Mouse (Mus musculus) G1E (cell line): Measurements from ENCODE around the gene Ccp110. TPM values are rescaled to one million over a fixed set of nuclear protein-coding genes. Genes with fewer than 3 reads are reported as not detected.

Experiments
- ATAC-seq: 2 replicates; pipeline ENCODE4 v1.8.0; 2016; ENCODE audit warnings: mild to moderate bottlenecking; ENCODE audit not compliant: insufficient number of reproducible peaks, poor library complexity, low FRiP score, severe bottlenecking; ENCODE audit errors: extremely low read depth
- DNase-seq: peaks from one replicate; pipeline ENCODE4 v3.0.0; 2012; ENCODE audit warnings: low spot score
- H3K27me3 ChIP-seq: 2 replicates; pipeline ENCODE4 v1.6.1; 2012; ENCODE audit warnings: mild to moderate bottlenecking, low read length, inconsistent platforms; ENCODE audit not compliant: insufficient read depth
- H3K36me3 ChIP-seq: replicated peaks from 2 replicates; pipeline ENCODE3; 2012; ENCODE audit warnings: mild to moderate bottlenecking, inconsistent platforms
- H3K4me1 ChIP-seq: 2 replicates; pipeline ENCODE4 v1.6.1; 2012; ENCODE audit warnings: low read depth, low read length, inconsistent platforms, mixed read lengths; ENCODE audit not compliant: insufficient read depth
- H3K4me3 ChIP-seq: 2 replicates; pipeline ENCODE4 v1.5.1; 2012; ENCODE audit warnings: low read depth, mild to moderate bottlenecking, inconsistent platforms, low read length, moderate library complexity, mixed read lengths
- H3K9me3 ChIP-seq: replicated peaks from 2 replicates; pipeline ENCODE4 v1.6.1; 2012; ENCODE audit warnings: inconsistent platforms
- CTCF ChIP-seq: IDR thresholded peaks from 2 replicates; pipeline ENCODE4 v1.5.1; 2012; ENCODE audit warnings: low read depth, low read length, inconsistent platforms, mixed read lengths
- GATA1 ChIP-seq: IDR thresholded peaks from 2 replicates; pipeline ENCODE4 v1.6.1; 2012; ENCODE audit warnings: borderline replicate concordance, low read length, inconsistent platforms, mixed read lengths
- GATA2 ChIP-seq: IDR thresholded peaks from 2 replicates; pipeline ENCODE4 v1.6.1; 2012; ENCODE audit warnings: low read depth, low read length, inconsistent platforms, borderline replicate concordance
- POLR2AphosphoS5 ChIP-seq: IDR thresholded peaks from 2 replicates; pipeline ENCODE4 v1.6.1; 2012; ENCODE audit warnings: low read depth, low read length, inconsistent platforms; ENCODE audit not compliant: insufficient replicate concordance
- TAL1 ChIP-seq: conservative IDR thresholded peaks from 2 replicates; pipeline ENCODE4 v1.6.1; 2012; ENCODE audit warnings: low read depth, low read length, inconsistent platforms, mixed read lengths
- polyA plus RNA-seq: library from polyadenylated mRNA; stranded (reverse); fragments of >175 nt; gene quantifications from 2 replicates; pipeline ENCODE4 v1.2.3, GENCODE M21; 2012
- total RNA-seq, 2 experiments: library from RNA; stranded (forward) in 1 of 2; stranded (reverse) in 1 of 2; fragments of 200-1000 nt in 1 of 2; fragments of >200 nt in 1 of 2; fragmentation: Nextera tagmentation in 1 of 2; gene quantifications; 2 replicates each; pipeline ENCODE4 v1.2.3; 2014 to 2017

Gene Ccp110
- total and polyA plus RNA-seq, 3 experiments: 0.91 to 25.5 (median 22.7) TPM

GRCm38 (mm10) chr7:118764725-118765124 is 52.4 kb downstream of the Ccp110 start:
- Histone ChIP-seq H3K36me3 (peaks cover 92% of the 10 kb centered on the region), H3K4me3 (no peak overlapping the region), H3K9me3 (no peaks in the 10 kb centered on the region), H3K27me3 (no peaks in the 10 kb centered on the region), H3K4me1 (no peaks in the 10 kb centered on the region)
- ATAC-seq: no peak
- no peak for DNase-seq
- TF ChIP-seq CTCF (no peak), TAL1 (no peak), POLR2AphosphoS5 (no peak), GATA2 (no peak), GATA1 (no peak)

GRCm38 (mm10) chr7:118765604-118766003 is 53.3 kb downstream of the Ccp110 start:
- no peak for TF ChIP-seq TAL1
- TF ChIP-seq POLR2AphosphoS5: no peak
- TF ChIP-seq GATA1: no peak
- no peak for TF ChIP-seq CTCF
- no peak for TF ChIP-seq GATA2
- no peaks in the 10 kb centered on the region for H3K9me3 ChIP-seq
- no peak for ATAC-seq
- peaks cover 89% of the 10 kb centered on the region for H3K36me3 ChIP-seq
- H3K4me1 ChIP-seq: no peaks in the 10 kb centered on the region
- no peak for DNase-seq
- no peak overlapping the region for H3K4me3 ChIP-seq
- H3K27me3 ChIP-seq: no peaks in the 10 kb centered on the region

GRCm38 (mm10) chr7:118766119-118766833 is 53.9 kb downstream of the Ccp110 start:
- DNase-seq (peak; percentile 46), ATAC-seq (peak; percentile 57)
- Histone ChIP-seq H3K36me3 (peaks cover 87% of the 10 kb centered on the region), H3K27me3 (no peaks in the 10 kb centered on the region), H3K4me1 (no peaks in the 10 kb centered on the region), H3K4me3 (no peak overlapping the region), H3K9me3 (no peaks in the 10 kb centered on the region)
- TF ChIP-seq CTCF (no peak), GATA2 (no peak), GATA1 (no peak), TAL1 (no peak), POLR2AphosphoS5 (no peak)

- H3K4me3 ChIP-seq: no peak overlapping the region
- H3K4me1 ChIP-seq: no peaks in the 10 kb centered on the region
- ATAC-seq (no peak), DNase-seq (no peak)
- no peaks in the 10 kb centered on the region for H3K9me3 ChIP-seq
- TF ChIP-seq TAL1: no peak
- no peak for TF ChIP-seq CTCF
- TF ChIP-seq POLR2AphosphoS5: no peak
- no peak for TF ChIP-seq GATA1
- TF ChIP-seq GATA2: no peak
- peaks cover 82% of the 10 kb centered on the region for H3K36me3 ChIP-seq
- H3K27me3 ChIP-seq: no peaks in the 10 kb centered on the region
Observed at GRCm38 (mm10) chr7:118766834-118767224, 54.5 kb downstream of the Ccp110 start.

- TF ChIP-seq POLR2AphosphoS5: no peak
- no peak for TF ChIP-seq GATA2
- peaks cover 83% of the 10 kb centered on the region for H3K36me3 ChIP-seq
- H3K9me3 ChIP-seq: no peaks in the 10 kb centered on the region
- DNase-seq (no peak), ATAC-seq (no peak)
- no peak overlapping the region for H3K4me3 ChIP-seq
- H3K4me1 ChIP-seq: no peaks in the 10 kb centered on the region
- no peaks in the 10 kb centered on the region for H3K27me3 ChIP-seq
Observed at GRCm38 (mm10) chr7:118769208-118769607, 56.9 kb downstream of the Ccp110 start.

GRCm38 (mm10) chr7:118769655-118770054 is 57.3 kb downstream of the Ccp110 start:
- DNase-seq (no peak), ATAC-seq (no peak)
- no peaks in the 10 kb centered on the region for H3K27me3 ChIP-seq
- no peak for TF ChIP-seq CTCF
- no peak for TF ChIP-seq GATA2
- no peak for TF ChIP-seq POLR2AphosphoS5
- TF ChIP-seq TAL1: no peak
- no peak for TF ChIP-seq GATA1
- no peaks in the 10 kb centered on the region for H3K9me3 ChIP-seq
- H3K4me3 ChIP-seq: no peak overlapping the region
- no peaks in the 10 kb centered on the region for H3K4me1 ChIP-seq
- peaks cover 84% of the 10 kb centered on the region for H3K36me3 ChIP-seq
